Mouse (Mus musculus) liver, postnatal 0 days (tissue): ENCODE results near the gene Plcb4.

Source experiments
- CTCF ChIP-seq: sonication (generic); IDR thresholded peaks from 2 replicates; pipeline ENCODE4 v1.5.1; 2016; ENCODE audit warnings: antibody characterized with exemption, low read depth
- EP300 ChIP-seq: IDR thresholded peaks from 2 replicates; pipeline ENCODE4 v1.6.1; 2016; ENCODE audit warnings: antibody characterized with exemption, low read depth, mild to moderate bottlenecking

DNA sequence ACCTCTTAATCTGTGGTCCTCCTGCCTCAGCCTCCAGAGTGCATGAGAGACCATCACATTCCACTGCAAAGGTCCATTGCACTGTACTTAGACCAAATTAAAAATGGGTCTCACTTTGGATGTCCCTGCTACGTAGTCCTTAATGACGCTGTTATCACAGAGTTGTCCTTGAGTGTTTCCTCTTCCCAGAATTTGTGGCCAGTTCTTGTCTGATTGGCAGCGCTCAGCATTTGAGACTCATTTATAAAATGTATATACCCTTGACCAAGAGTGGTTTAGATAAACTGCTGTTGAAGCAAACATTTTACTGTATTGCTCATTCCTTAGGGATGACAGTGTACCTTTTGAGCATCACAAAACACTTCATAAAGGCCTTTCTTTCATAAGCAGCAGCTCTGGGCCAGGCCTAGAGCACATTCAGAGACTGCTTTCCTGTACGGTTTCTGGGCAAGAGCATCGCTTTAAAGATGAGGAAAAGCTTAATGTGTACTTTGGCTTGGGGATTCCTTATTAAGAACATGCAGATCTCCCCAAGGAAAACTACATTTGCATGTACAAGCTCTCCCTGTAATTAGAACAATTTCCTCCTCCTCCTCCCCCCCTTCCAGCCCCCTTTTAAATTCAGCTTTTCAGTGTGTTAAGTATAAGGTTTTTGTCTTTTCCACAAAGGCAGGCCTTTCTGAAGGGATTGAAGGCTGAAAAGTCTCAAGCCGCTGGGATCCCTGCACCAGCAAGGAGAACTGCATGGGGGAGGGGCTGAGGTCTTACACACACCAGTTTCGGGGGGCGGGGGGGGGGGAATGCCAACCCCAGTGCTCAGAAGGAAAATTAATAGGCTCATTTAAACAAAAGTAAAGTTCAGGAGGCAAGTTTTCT, 52.5 kb downstream of the Plcb4 start:
- no peak for TF ChIP-seq CTCF
- TF ChIP-seq EP300: peak; percentile 75
